Mouse (Mus musculus) T-helper 2 cell (primary cell): Measurements from ENCODE around the gene Lysmd1.

Experiments
- in situ Hi-C: fragments of 300-600 bp; cut with MboI, MseI; formaldehyde crosslinking; loops from one replicate; pipeline ENCODE4 v1.15.1; 2025; ENCODE audit warnings: high pct_unique_total_duplicates

Lysmd1 gene

GRCm38 (mm10) chr3:95136336-95136735, 2.4 kb downstream of the Lysmd1 start:
- in situ Hi-C loops = loop anchor here (5.0 to 10.0 kb wide), 2 partner anchors 678 to 1209 kb away; partner anchors contain the start of gene Rprd2

GRCm38 (mm10) chr3:95139586-95140288, 5.8 kb downstream of the Lysmd1 start:
- in situ Hi-C loops = loop anchor here (5.0 to 10.0 kb wide), 3 partner anchors 125 to 1212 kb away; partner anchors contain the start of gene Rprd2

GRCm38 (mm10) chr3:95140289-95140595, 6.4 kb downstream of the Lysmd1 start:
- in situ Hi-C loops = loop anchor here (10.0 kb wide), 1 partner anchor 125 kb away; no protein-coding TSS in a partner anchor

DNA sequence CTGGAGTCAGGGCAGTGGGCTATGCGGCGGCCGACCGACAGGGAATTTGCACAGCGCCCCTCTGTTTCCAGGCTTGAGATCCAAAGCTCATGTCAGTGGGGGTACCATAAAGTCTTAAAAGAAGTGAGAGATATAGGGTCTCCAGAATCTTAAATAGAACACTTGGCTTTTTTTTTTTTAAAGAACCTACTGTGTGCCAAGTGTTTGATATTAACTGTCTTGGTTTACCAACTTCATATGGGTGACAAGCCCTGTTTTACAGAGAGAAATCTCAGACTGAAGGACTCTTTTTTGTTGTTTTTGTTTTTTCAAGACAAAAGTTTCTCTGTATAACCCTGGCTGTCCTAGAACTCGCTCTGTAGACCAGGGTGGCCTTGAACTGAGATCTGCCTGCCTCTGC, 6.9 kb downstream of the Lysmd1 start:
- in situ Hi-C loops = loop anchor here (10.0 kb wide), 1 partner anchor 124 kb away; no protein-coding TSS in a partner anchor

GRCm38 (mm10) chr3:95141474-95141873, 7.6 kb downstream of the Lysmd1 start:
- in situ Hi-C loops = loop anchor here (10.0 kb wide), 1 partner anchor 123 kb away; no protein-coding TSS in a partner anchor

- in situ Hi-C loops = loop anchor here (10.0 kb wide), 1 partner anchor 123 kb away; no protein-coding TSS in a partner anchor
These were observed 8.2 kb downstream of the Lysmd1 start, which contains the start of gene Tnfaip8l2 for GRCm38 (mm10) chr3:95141952-95142616. TSS of gene Tnfaip8l2 (minus strand) at chr3:95142360.

GRCm38 (mm10) chr3:95142617-95143011, 8.7 kb downstream of the Lysmd1 start:
- in situ Hi-C loops = loop anchor here (10.0 kb wide), 1 partner anchor 122 kb away; no protein-coding TSS in a partner anchor

DNA sequence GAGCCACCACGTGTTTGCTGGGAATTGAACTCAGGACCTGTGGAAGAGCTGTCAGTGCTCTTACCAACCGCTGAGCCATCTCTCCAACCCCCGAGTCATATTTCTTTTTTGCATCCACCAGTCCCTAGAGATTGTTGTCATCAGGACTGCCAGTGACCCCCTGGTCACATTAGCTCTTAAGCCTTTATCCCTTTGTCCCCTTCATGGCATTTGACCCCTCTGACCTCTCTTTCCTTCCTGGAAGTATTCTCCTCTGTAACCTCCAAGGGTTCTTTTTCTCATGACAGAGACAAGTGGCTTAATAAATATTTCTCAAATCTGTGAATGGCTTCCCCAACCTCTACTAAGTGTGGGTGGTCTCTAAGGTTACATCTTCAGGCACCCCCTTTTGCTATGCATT, 14.0 kb downstream of the Lysmd1 start:
- in situ Hi-C loops = loop anchor here (10.0 kb wide), 1 partner anchor 117 kb away; no protein-coding TSS in a partner anchor

DNA sequence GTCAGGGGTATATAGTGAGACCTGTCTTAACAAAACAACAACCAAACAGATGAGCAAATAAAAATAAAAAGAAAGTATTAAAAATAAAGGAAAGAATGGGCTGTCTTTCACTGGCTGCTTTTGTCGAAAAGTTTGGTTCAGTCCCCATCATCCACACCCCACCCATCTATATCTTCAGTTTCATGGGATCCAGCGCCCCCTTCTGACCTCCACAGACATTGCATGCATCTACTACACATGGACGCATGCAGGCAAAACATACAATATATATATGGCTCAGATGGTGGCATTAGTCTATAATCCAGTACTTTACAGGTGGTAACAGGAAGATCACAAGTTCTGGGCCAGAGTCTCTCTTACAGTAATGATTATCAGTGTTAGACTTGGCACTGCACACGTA, 20.0 kb downstream of the Lysmd1 start:
- in situ Hi-C loops = no loop called here

DNA sequence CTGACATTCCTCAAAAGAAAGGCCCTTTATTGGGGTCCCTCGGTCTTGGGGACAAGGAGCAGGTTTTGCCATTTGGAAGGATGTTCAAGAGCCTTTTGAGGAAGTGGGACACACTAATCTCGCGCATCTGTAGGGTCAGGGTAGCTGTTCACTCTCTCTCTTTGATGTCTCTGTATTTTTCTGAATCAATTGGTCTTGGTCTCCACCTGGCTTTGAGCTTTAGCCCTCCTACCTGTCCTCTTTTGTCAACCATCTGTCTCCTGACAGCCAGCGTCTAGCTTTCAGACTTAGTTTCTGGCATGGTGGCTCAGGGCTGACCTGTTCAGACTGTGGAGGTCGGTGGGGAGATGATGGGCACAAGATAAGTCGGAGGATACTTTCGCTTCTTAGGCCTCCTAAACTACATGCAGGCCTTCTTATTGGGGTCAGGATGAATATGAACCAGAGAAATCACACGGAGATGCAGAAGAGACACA, 25.7 kb downstream of the Lysmd1 start:
- in situ Hi-C loops = no loop called here

- in situ Hi-C loops = no loop called here
These were observed 26.4 kb downstream of the Lysmd1 start, which contains the start of gene Sema6c for GRCm38 (mm10) chr3:95159987-95160963. TSS of gene Sema6c (plus strand) at chr3:95160457.

DNA sequence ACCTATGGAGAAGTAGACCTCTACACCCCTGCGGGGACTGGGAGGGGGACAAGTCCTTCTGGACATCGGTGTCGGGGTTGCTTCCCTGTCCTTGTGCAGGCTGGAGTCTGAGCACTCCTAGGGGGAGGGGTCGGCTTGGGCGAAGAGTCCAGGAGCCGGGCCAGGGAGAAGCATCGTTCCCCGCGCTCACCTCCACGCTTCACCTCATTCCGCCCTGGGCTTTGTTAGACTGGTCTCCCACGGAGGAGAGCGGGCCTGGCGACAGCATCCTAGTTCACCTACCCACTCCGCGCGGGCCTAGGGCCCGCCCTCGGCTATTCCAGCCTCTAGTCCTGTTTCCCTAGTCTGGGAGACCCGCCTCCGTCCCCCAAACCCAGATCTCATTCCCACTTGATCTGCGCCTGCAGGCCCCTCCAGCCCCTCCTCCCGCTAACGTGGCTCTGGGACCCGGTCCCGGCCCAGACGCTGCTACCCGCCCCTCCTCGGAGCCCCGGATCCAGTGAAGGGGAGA, 27.2 kb downstream of the Lysmd1 start:
- in situ Hi-C loops = no loop called here

GRCm38 (mm10) chr3:95161618-95162344, 27.9 kb downstream of the Lysmd1 start:
- in situ Hi-C loops = no loop called here

DNA sequence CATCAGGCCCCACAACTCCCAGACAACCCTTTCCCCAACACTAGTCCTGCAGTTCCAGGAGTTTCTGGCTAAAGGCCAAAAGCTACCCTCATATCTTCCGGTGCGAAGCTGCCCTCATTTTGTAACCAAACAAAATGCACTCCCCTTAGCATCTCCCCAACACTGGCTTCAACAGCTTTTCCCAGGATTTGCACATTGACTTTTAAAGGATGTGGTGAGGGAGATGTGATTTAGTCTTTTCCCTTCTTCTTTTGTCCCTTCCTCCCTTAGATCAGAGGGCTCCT, 28.4 kb downstream of the Lysmd1 start:
- in situ Hi-C loops = no loop called here

GRCm38 (mm10) chr3:95163419-95164255, 29.7 kb downstream of the Lysmd1 start:
- in situ Hi-C loops = no loop called here

- in situ Hi-C loops = no loop called here
These were observed 30.3 kb downstream of the Lysmd1 start for GRCm38 (mm10) chr3:95164256-95164550.

GRCm38 (mm10) chr3:95164840-95165239, 31.0 kb downstream of the Lysmd1 start:
- in situ Hi-C loops = no loop called here

DNA sequence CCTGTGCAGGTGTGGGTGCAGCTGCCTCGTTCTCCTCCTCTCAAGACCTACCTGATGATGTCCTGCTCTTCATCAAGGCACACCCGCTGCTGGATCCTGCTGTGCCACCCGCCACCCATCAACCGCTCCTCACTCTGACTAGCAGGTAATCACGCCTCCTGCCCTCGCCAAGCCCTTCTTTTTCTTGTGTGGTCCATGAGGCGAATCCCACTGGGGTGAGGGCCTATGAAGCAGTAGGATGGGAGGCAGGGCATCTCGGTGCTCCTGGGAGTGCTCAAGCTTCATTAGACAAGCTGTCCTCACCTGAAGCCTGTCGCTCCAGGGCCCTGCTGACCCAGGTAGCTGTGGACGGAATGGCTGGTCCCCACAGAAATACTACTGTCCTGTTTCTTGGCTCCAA, 36.1 kb downstream of the Lysmd1 start:
- in situ Hi-C loops = no loop called here

- in situ Hi-C loops = no loop called here
These were observed 37.2 kb downstream of the Lysmd1 start for GRCm38 (mm10) chr3:95171105-95171504.
